Mouse (Mus musculus): ENCODE results near the gene Spryd3.
"Not testable (repeated sequence)": the region's sequence is repeated elsewhere in the genome, so short reads cannot be mapped to it uniquely, and the experiment has no call there.

GRCm38 (mm10) chr15:102155006-102155405 lies 19.0 kb upstream of the Spryd3 start:
- TF ChIP-seq CTCF (IDR thresholded peaks at IDR 0.05; ENCODE audit: low read depth) = 0 out of 2 replicates have a peak, but pooled peaks have one; percentile 24
- not testable (repeated sequence) for TF ChIP-seq EP300 (IDR thresholded peaks at IDR 0.05; ENCODE audit: low read depth)

Measured in liver, postnatal 0 days (tissue).